Mouse (Mus musculus) thymus, adult 2 months (tissue): ENCODE data around the gene Ppm1j. TPM values are rescaled to one million over a fixed set of nuclear protein-coding genes. Genes with fewer than 3 reads are reported as not detected.
"Not testable (repeated sequence)": the region's sequence is repeated elsewhere in the genome, so short reads cannot be mapped to it uniquely, and the experiment has no call there.

Experiments used
- DNase-seq: peaks from one replicate; pipeline ENCODE4 v3.0.0; 2021
- H3K27ac ChIP-seq: fragments of 200-500 bp; 2 replicates; pipeline ENCODE4 v1.5.1; 2012; ENCODE audit warnings: low read length, control low read depth; ENCODE audit not compliant: control insufficient read depth, insufficient read depth
- H3K27me3 ChIP-seq: fragments of 200-500 bp; 2 replicates; pipeline ENCODE4 v1.6.1; 2012; ENCODE audit warnings: mild to moderate bottlenecking, low read length, moderate library complexity, mixed read lengths; ENCODE audit not compliant: control insufficient read depth, insufficient read depth
- H3K36me3 ChIP-seq: fragments of 200-500 bp; 2 replicates; pipeline ENCODE4 v1.6.1; 2012; ENCODE audit warnings: mild to moderate bottlenecking, low read length, moderate library complexity; ENCODE audit not compliant: control insufficient read depth, insufficient read depth
- H3K4me1 ChIP-seq: fragments of 200-500 bp; replicated peaks from 2 replicates; pipeline ENCODE4 v1.6.1; 2012; ENCODE audit warnings: low read length; ENCODE audit not compliant: control insufficient read depth, insufficient read depth
- H3K4me3 ChIP-seq: fragments of 200-500 bp; 2 replicates; pipeline ENCODE4 v1.5.1; 2012; ENCODE audit warnings: mild to moderate bottlenecking, low read length, control low read depth, moderate library complexity; ENCODE audit not compliant: control insufficient read depth, insufficient read depth
- CTCF ChIP-seq: fragments of 200-500 bp; IDR thresholded peaks from 2 replicates; pipeline ENCODE4 v1.5.1; 2012; ENCODE audit warnings: mild to moderate bottlenecking, control low read depth, low read length, moderate library complexity, borderline replicate concordance; ENCODE audit not compliant: control insufficient read depth, poor library complexity, insufficient read depth; ENCODE audit errors: extremely low read depth
- POLR2A ChIP-seq: fragments of 200-500 bp; IDR thresholded peaks from 2 replicates; pipeline ENCODE4 v1.6.1; 2012; ENCODE audit warnings: mild to moderate bottlenecking, low read length, control low read depth, moderate library complexity; ENCODE audit not compliant: control insufficient read depth, poor library complexity, insufficient read depth; ENCODE audit errors: extremely low read depth
- WGBS: fragments of 180-500 bp; shearing (Covaris S2); methylation state at CpG from one replicate; pipeline ENCODE4 v1.1.7; 2018; 5-methylcytosine and 5-hydroxymethylcytosine counted together
- polyA plus RNA-seq: library from polyadenylated mRNA; depleted of rRNA; stranded (reverse); fragments of >200 nt; gene quantifications from 2 replicates; pipeline ENCODE4 v1.2.3, GENCODE M21; 2012

The Ppm1j gene
- polyA plus RNA-seq, 1 experiment: 7.4 TPM

DNA sequence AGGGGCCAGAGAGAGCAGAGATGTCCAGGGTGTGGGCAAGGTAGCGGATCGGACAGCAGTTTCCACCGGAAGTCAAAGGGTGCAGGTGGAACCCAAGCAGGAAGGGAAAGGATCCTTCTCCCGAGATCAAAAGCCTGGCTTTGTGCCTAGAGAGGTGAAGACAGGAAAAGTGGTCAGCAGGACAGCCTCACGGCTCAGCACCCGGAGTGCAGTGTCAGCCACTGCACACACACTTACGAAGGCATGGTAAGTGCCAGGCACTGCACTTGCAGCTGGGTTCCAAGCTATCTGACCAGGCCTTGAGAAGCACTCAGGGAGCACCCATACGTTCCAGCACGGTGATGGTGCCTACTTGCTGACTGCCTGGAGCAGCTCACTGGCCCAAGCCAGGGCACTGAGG is 24.7 kb downstream of the Ppm1j start:
- no peak for DNase-seq
- Histone ChIP-seq H3K4me1 (no peaks in the 10 kb centered on the region), H3K27me3 (no peaks in the 10 kb centered on the region), H3K27ac (no peak overlapping the region), H3K4me3 (no peak overlapping the region), H3K36me3 (peaks cover 27% of the 10 kb centered on the region)
- WGBS: 92% methylated on average over 9 of the region's 9 CpGs
- TF ChIP-seq POLR2A: no peak
- TF ChIP-seq CTCF: no peak

DNA sequence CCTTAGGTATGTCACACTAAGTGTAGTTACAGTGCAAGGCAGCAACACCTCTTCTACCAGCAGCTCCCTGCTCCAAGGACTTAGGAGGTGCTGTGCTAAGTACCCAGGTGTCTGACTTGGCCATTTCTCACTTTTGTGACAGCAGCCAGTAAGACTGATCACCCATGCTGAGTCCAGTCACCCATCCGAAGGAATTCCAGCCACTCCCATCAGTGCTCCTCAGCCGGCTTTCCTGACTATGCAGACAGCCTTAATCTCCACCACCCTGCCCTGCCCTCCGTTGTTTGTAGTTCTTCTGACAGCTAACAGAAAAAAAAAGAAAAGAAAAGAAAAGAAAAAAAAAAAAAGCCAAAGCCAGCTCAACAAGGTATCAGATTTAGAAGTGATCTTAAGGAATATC is 30.9 kb downstream of the Ppm1j start:
- DNase-seq: no peak
- WGBS: 90% methylated on average over 3 of the region's 3 CpGs
- no peak overlapping the region for H3K27ac ChIP-seq
- no peaks in the 10 kb centered on the region for H3K4me1 ChIP-seq
- no peak overlapping the region for H3K4me3 ChIP-seq
- H3K27me3 ChIP-seq: no peaks in the 10 kb centered on the region
- no peaks in the 10 kb centered on the region for H3K36me3 ChIP-seq
- TF ChIP-seq CTCF: no peak
- TF ChIP-seq POLR2A: no peak

DNA sequence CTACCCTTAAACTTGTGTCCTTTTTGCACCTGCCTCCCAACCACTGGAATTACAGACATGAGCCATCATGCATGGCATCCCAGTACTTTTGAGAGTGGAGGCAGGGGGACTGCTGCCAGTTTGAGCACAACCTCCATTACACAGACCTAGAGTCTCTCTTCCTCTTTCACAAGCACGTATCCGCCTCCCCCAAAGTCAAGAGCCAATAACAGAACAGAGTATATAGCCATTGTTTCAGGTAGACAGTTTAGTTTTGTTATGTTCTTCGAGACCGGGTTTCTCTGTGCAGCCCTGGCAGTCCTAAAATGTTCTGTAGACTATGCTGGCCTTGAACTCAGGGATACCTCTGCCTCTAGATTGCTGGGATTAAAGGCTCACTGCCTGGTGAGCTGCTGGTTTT is 31.4 kb downstream of the Ppm1j start:
- 96% methylated on average over 4 of the region's 4 CpGs for WGBS
- DNase-seq: no peak
- Histone ChIP-seq H3K4me1 (no peaks in the 10 kb centered on the region), H3K4me3 (no peak overlapping the region), H3K27me3 (no peaks in the 10 kb centered on the region), H3K27ac (no peak overlapping the region), H3K36me3 (no peaks in the 10 kb centered on the region)
- no peak for TF ChIP-seq CTCF
- TF ChIP-seq POLR2A: no peak

DNA sequence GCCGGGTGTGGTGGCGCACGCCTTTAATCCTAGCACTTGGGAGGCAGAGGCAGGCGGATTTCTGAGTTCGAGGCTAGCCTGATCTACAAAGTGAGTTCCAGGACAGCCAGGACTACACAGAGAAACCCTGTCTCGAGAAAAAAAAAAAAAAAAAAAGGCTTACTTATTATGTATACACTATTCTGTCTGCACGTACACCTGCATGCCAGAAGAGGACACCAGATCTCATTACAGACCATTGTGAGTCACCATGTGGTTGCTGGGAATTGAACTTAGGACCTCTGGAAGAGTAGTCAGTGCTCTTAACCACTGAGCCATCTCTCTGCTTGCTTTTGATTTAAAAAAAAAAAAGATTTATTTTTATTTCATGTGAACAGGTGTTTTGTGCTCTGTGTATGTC is 32.4 kb downstream of the Ppm1j start:
- WGBS: 94% methylated on average over 7 of the region's 7 CpGs
- not testable (repeated sequence) for DNase-seq, H3K27me3 ChIP-seq, H3K27ac ChIP-seq, H3K4me3 ChIP-seq, H3K4me1 ChIP-seq, H3K36me3 ChIP-seq

DNA sequence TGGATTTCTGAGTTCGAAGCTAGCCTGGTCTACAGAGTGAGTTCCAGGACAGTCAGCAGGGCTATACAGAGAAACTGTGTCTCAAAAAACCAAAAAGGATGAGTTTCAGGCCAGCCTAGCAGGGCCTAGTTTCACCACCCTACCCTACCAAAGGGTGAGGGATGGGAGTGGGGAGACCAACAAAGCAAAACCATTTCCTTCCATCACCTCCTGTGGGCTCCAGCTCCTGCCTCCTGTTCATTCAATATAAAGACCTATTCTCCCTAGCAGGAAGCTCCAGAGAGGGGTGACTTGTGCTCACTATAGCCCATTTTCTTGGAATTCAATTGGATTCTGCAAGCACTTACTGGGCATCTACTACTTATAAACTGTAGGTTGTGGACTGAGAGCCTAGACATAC is 33.9 kb downstream of the Ppm1j start:
- Histone ChIP-seq H3K27ac (no peak overlapping the region), H3K4me3 (no peak overlapping the region), H3K36me3 (no peaks in the 10 kb centered on the region), H3K4me1 (peaks cover 4% of the 10 kb centered on the region; the same call in 1 of the 2 replicates), H3K27me3 (no peaks in the 10 kb centered on the region)
- TF ChIP-seq CTCF (no peak), POLR2A (no peak)
- 95% methylated on average over 1 of the region's 1 CpGs for WGBS
- DNase-seq: no peak

DNA sequence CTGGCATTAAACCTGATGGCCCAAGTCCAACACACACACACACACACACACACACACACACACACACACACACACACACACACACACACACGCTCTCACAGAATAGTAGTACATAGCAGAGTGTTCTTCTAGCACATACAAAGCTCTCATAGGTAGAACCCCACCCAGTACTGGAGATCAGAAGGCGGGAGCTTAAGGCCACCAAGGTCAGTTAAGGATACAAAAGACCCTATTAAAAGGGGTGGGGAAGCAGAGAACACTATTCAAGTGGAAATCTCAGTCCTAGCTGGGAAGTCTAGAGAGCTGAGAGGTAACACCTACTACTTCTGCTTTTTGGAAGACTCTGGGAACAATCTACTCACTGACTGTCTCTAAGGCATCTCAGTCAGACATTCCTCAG is 34.5 kb downstream of the Ppm1j start:
- H3K27me3 ChIP-seq: no peaks in the 10 kb centered on the region
- peaks cover 4% of the 10 kb centered on the region; the same call in 1 of the 2 replicates for H3K4me1 ChIP-seq
- H3K27ac ChIP-seq: no peak overlapping the region
- no peak overlapping the region for H3K4me3 ChIP-seq
- TF ChIP-seq CTCF: no peak
- no peak for TF ChIP-seq POLR2A
- DNase-seq: no peak
- H3K36me3 ChIP-seq: no peaks in the 10 kb centered on the region
- whole genome bisulfite sequencing: 95% methylated on average over 2 of the region's 2 CpGs

DNA sequence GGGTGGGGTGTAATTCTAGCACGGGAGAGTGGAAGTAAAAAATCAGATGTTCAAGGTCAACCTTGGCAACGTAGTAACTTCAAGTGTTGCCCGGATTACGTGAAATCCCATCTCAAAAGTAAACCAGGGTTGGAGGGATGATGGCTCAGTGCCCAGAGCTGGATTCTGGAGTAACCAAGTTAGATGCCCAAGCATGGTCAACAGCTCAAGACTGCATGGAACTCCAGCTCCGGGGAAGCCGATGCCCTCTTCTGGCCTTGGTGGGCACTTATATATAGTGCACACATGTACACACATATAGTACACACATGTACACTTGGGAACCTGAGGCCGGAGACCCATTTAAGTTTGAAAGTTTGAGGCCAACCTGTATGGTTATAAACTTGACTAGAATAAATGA is 35.3 kb downstream of the Ppm1j start:
- H3K4me1 ChIP-seq: peaks cover 4% of the 10 kb centered on the region; the same call in 1 of the 2 replicates
- H3K36me3 ChIP-seq: peaks cover under 1% of the 10 kb centered on the region; the same call in 1 of the 2 replicates
- 99% methylated on average over 7 of the region's 7 CpGs for WGBS
- DNase-seq: no peak
- no peak overlapping the region for H3K27ac ChIP-seq
- H3K27me3 ChIP-seq: no peaks in the 10 kb centered on the region
- H3K4me3 ChIP-seq: no peak overlapping the region
- TF ChIP-seq POLR2A (no peak), CTCF (no peak)
